Mouse (Mus musculus): ENCODE measurements around the gene Drc3. TPM values are rescaled to one million over a fixed set of nuclear protein-coding genes. Genes with fewer than 3 reads are reported as not detected.

Drc3 gene
- total RNA-seq, 2 experiments from 2014 or later: 1.8 to 2.6 TPM

Other genes starting within 250 kb of the Drc3 start
- gene Rai1, start 248.3 kb upstream of the Drc3 start, total RNA-seq (2021): 10 to 100 TPM; 61.4 to 69.8 TPM
- gene Srebf1, start 130.7 kb upstream of the Drc3 start, total RNA-seq (2021): 100 to 1,000 TPM; 135 to 160 TPM
- gene Tom1l2, start 424 bp upstream of the Drc3 start, total RNA-seq (2021): 10 to 100 TPM; 54.0 to 55.9 TPM
- gene Gid4, start 63.8 kb downstream of the Drc3 start, total RNA-seq (2021): 10 to 100 TPM; 32.1 to 32.8 TPM
- 10 to 100 TPM; 63.2 to 76.7 TPM for gene Atpaf2, start 65.1 kb downstream of the Drc3 start, total RNA-seq (2021)
- 10 to 100 TPM; 78.7 to 79.8 TPM for gene Drg2, start 101.3 kb downstream of the Drc3 start, total RNA-seq (2021)
- gene Myo15, start 116.0 kb downstream of the Drc3 start, total RNA-seq (2021): 1 to 10 TPM in 1 of 2 experiments, under 1 TPM in 1; 0.62 to 1.1 TPM
- gene Alkbh5, start 183.1 kb downstream of the Drc3 start, total RNA-seq (2021): 10 to 100 TPM; 85.6 to 86.2 TPM

All from adrenal gland, postnatal 4 days (tissue).